Mouse (Mus musculus) kidney, embryonic 15.5 days (tissue): ENCODE measurements around the gene Mark3. TPM values are rescaled to one million over a fixed set of nuclear protein-coding genes. Genes with fewer than 3 reads are reported as not detected.

Source experiments
- ATAC-seq: fragments of 200-750 bp; cut with Nextera tagmentation; replicated peaks from 2 replicates; pipeline ENCODE4 v1.8.0; 2017; ENCODE audit warnings: moderate TSS enrichment; ENCODE audit not compliant: low FRiP score
- H3K27ac ChIP-seq: fragments of 300-500 bp; sonication (generic); 2 replicates; pipeline ENCODE4 v1.5.1; 2015; ENCODE audit warnings: mild to moderate bottlenecking, inconsistent platforms
- H3K27me3 ChIP-seq: fragments of 300-500 bp; sonication (generic); 2 replicates; pipeline ENCODE4 v1.6.1; 2015; ENCODE audit warnings: inconsistent platforms
- H3K36me3 ChIP-seq: fragments of 300-500 bp; sonication (generic); 2 replicates; pipeline ENCODE4 v1.6.1; 2015; ENCODE audit warnings: inconsistent platforms
- H3K4me1 ChIP-seq: fragments of 300-500 bp; sonication (generic); 2 replicates; pipeline ENCODE4 v1.6.1; 2015; ENCODE audit warnings: inconsistent platforms
- H3K4me2 ChIP-seq: fragments of 300-500 bp; sonication (generic); 2 replicates; pipeline ENCODE4 v1.6.1; 2015; ENCODE audit warnings: moderate library complexity, mild to moderate bottlenecking, inconsistent platforms
- H3K4me3 ChIP-seq: fragments of 300-500 bp; sonication (generic); replicated peaks from 2 replicates; pipeline ENCODE4 v1.5.1; 2015; ENCODE audit warnings: mild to moderate bottlenecking, inconsistent platforms
- H3K9ac ChIP-seq: fragments of 300-500 bp; sonication (generic); 2 replicates; pipeline ENCODE4 v1.6.1; 2015; ENCODE audit warnings: mild to moderate bottlenecking, inconsistent platforms
- H3K9me3 ChIP-seq: fragments of 300-500 bp; sonication (generic); replicated peaks from 2 replicates; pipeline ENCODE4 v1.6.1; 2016; ENCODE audit warnings: inconsistent platforms
- WGBS: fragments of 180-500 bp; shearing (Covaris S2); methylation state at CpG from one replicate; pipeline ENCODE4 v1.1.7; 2015; ENCODE audit warnings: mixed read lengths; 5-methylcytosine and 5-hydroxymethylcytosine counted together
- polyA plus RNA-seq: library from polyadenylated mRNA; unstranded; fragments of >200 nt; fragmentation: Nextera tagmentation; extraction: Ambion mirVana; gene quantifications from 2 replicates; pipeline ENCODE4 v1.2.1, GENCODE M21; 2015

Gene Mark3
- polyA plus RNA-seq, 1 experiment from 2014 or later, result 50.3 TPM

GRCm38 (mm10) chr12:111681305-111681704, 107.0 kb downstream of the Mark3 start:
- Histone ChIP-seq H3K9ac (no peak overlapping the region), H3K27me3 (no peaks in the 10 kb centered on the region), H3K4me1 (peaks cover 22% of the 10 kb centered on the region), H3K27ac (no peak overlapping the region), H3K9me3 (no peaks in the 10 kb centered on the region), H3K4me2 (no peak overlapping the region), H3K36me3 (peaks cover 39% of the 10 kb centered on the region), H3K4me3 (no peak overlapping the region)
- WGBS, result 81% methylated on average over 8 of the region's 8 CpGs
- ATAC-seq, result no peak

DNA sequence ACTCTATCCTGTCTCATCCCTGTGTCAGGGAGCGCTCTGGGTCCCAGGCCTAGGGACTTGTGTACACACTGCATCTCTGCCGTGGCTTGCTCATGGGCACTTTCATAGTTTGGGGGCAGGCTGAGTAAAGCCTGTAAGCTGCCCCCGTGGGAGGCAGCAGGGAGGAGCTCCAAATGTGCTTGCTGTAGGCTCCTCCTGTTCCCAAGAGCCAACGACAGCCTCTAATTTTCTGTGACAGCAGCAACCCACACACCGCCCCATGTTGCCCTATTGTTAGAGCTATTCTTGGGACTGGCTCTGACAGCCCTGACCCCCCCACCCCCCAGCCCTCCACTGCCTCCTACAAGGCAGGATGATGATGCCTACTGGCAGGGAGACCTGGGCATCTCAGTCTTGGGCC, 107.7 kb downstream of the Mark3 start:
- H3K27ac ChIP-seq, result no peak overlapping the region
- no peak overlapping the region for H3K9ac ChIP-seq
- H3K4me2 ChIP-seq, result no peak overlapping the region
- no peak for ATAC-seq
- WGBS, result 78% methylated on average over 5 of the region's 5 CpGs
- no peaks in the 10 kb centered on the region for H3K9me3 ChIP-seq
- peaks cover 39% of the 10 kb centered on the region for H3K36me3 ChIP-seq
- no peak overlapping the region for H3K4me3 ChIP-seq
- no peaks in the 10 kb centered on the region for H3K27me3 ChIP-seq
- H3K4me1 ChIP-seq, result peaks cover 20% of the 10 kb centered on the region

DNA sequence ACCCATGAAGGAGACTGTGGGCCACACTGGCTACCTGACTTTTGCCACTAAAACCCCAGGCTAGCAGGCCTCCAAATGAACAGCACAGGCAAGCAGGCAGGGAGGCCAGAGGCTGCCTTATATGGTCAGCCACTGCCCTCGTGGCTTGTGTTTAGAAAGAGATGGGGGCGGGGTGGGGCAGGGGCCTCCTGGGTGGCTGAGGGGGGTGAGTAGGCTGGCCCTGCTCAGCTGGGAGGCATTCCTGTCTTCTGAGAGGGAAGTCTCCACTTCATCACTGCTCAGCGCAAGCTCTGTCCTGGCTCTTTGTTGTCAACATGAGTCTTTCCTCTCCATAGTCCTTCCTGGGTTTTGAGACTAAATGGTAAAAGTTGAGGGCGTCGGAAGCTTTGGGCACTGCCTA, 108.5 kb downstream of the Mark3 start:
- WGBS, result 65% methylated on average over 5 of the region's 5 CpGs
- H3K9ac ChIP-seq, result no peak overlapping the region
- H3K9me3 ChIP-seq, result no peaks in the 10 kb centered on the region
- peaks cover 22% of the 10 kb centered on the region for H3K4me1 ChIP-seq
- ATAC-seq, result no peak
- H3K4me3 ChIP-seq, result no peak overlapping the region
- peaks cover 39% of the 10 kb centered on the region for H3K36me3 ChIP-seq
- H3K27me3 ChIP-seq, result no peaks in the 10 kb centered on the region
- H3K4me2 ChIP-seq, result no peak overlapping the region
- no peak overlapping the region for H3K27ac ChIP-seq

GRCm38 (mm10) chr12:111686390-111686789, 112.1 kb downstream of the Mark3 start:
- H3K27ac ChIP-seq, result no peak overlapping the region
- ATAC-seq, result no peak

GRCm38 (mm10) chr12:111687350-111688068, 113.2 kb downstream of the Mark3 start:
- peaks cover 34% of the 10 kb centered on the region for H3K4me1 ChIP-seq
- H3K27me3 ChIP-seq, result no peaks in the 10 kb centered on the region
- no peak overlapping the region for H3K4me3 ChIP-seq
- WGBS, result 29% methylated on average over 14 of the region's 14 CpGs
- peaks cover 15% of the 10 kb centered on the region for H3K36me3 ChIP-seq
- peak overlapping the region; percentile 41 for H3K27ac ChIP-seq
- no peak overlapping the region for H3K4me2 ChIP-seq
- ATAC-seq, result no peak
- H3K9ac ChIP-seq, result no peak overlapping the region
- H3K9me3 ChIP-seq, result no peaks in the 10 kb centered on the region

More at GRCm38 (mm10) chr12:111686390-111686789, 112.1 kb downstream of the Mark3 start:
- no peak overlapping the region for H3K9ac ChIP-seq
- 83% methylated on average over 4 of the region's 4 CpGs for WGBS
- H3K4me3 ChIP-seq, result no peak overlapping the region
- no peaks in the 10 kb centered on the region for H3K9me3 ChIP-seq
- peaks cover 24% of the 10 kb centered on the region for H3K4me1 ChIP-seq
- H3K36me3 ChIP-seq, result peaks cover 26% of the 10 kb centered on the region
- H3K27me3 ChIP-seq, result no peaks in the 10 kb centered on the region
- H3K4me2 ChIP-seq, result no peak overlapping the region

GRCm38 (mm10) chr12:111688069-111688428, 113.7 kb downstream of the Mark3 start:
- Histone ChIP-seq H3K27ac (peak overlapping the region; percentile 41; the same call in 1 of the 2 replicates), H3K4me3 (no peak overlapping the region), H3K36me3 (peaks cover 9% of the 10 kb centered on the region; the same call in 1 of the 2 replicates), H3K27me3 (no peaks in the 10 kb centered on the region), H3K4me1 (peaks cover 40% of the 10 kb centered on the region), H3K9ac (no peak overlapping the region), H3K9me3 (no peaks in the 10 kb centered on the region), H3K4me2 (no peak overlapping the region)
- WGBS, result 30% methylated on average over 2 of the region's 2 CpGs
- no peak for ATAC-seq

- no peaks in the 10 kb centered on the region for H3K36me3 ChIP-seq
- no peak overlapping the region for H3K4me3 ChIP-seq
- H3K27me3 ChIP-seq, result no peaks in the 10 kb centered on the region
- WGBS, result 79% methylated on average over 11 of the region's 11 CpGs
- ATAC-seq, result no peak
- no peak overlapping the region for H3K9ac ChIP-seq
- no peak overlapping the region for H3K4me2 ChIP-seq
- peaks cover 53% of the 10 kb centered on the region for H3K4me1 ChIP-seq
- no peaks in the 10 kb centered on the region for H3K9me3 ChIP-seq
- H3K27ac ChIP-seq, result no peak overlapping the region
These were observed 115.1 kb downstream of the Mark3 start for GRCm38 (mm10) chr12:111689426-111689825.

GRCm38 (mm10) chr12:111691346-111691872, 117.1 kb downstream of the Mark3 start:
- Histone ChIP-seq H3K9ac (no peak overlapping the region), H3K4me1 (peaks cover 64% of the 10 kb centered on the region), H3K4me3 (no peak overlapping the region), H3K27ac (peak overlapping the region; percentile 34), H3K36me3 (no peaks in the 10 kb centered on the region), H3K27me3 (no peaks in the 10 kb centered on the region), H3K4me2 (no peak overlapping the region), H3K9me3 (no peaks in the 10 kb centered on the region)
- WGBS, result 15% methylated on average over 5 of the region's 5 CpGs
- ATAC-seq, result no peak

GRCm38 (mm10) chr12:111692899-111693298, 118.6 kb downstream of the Mark3 start:
- Histone ChIP-seq H3K4me2 (no peak overlapping the region), H3K27ac (peak overlapping the region; percentile 71), H3K27me3 (no peaks in the 10 kb centered on the region), H3K4me1 (peaks cover 55% of the 10 kb centered on the region), H3K36me3 (no peaks in the 10 kb centered on the region), H3K4me3 (no peak overlapping the region), H3K9me3 (no peaks in the 10 kb centered on the region), H3K9ac (no peak overlapping the region)
- 76% methylated on average over 5 of the region's 5 CpGs for WGBS
- ATAC-seq, result no peak

DNA sequence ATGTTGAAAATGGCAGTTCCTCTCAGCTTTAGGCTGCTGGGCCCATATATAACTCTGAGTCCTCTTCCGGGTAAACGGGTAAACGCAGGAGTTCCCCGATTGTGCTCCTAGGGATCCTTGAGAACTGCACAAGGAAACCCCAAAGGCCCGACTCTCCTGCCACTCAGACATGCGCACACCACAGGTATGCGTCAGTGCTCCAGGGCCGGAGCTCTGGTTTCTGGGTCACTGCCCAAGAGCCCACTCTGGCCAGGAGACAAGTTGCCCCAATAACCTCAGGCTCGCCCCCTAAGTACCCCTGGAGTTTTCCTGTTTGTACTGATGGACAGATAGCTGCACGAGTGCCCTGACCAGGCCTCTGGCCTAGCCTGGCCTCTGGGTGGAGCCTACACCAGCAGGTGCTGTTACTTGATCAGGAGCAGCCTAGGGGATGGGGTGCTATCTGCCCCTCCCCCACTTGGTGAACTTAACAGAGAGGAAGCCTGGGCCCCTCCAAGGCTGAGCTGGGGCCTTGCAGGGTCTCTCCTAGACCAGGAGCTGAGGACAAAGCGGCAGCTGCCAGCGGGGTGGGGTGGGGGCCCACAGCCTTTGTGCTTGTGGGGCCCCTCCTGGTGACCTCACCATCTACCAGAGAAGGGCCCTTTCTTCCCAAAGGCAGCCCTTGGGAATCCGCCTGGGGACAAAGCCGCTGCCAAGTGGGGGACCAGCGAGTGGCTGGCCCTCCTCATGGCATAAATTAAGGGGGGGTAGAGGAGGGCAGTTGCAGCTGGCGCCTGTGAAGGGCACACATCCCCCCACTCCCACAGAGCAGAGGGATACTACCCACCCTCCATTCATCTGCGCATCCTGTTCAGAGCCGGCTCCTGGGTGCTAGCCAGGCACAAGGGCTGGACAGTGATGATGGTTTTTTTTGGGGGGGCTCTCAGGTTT, 119.3 kb downstream of the Mark3 start:
- peak overlapping the region; percentile 37 for H3K4me2 ChIP-seq
- no peaks in the 10 kb centered on the region for H3K27me3 ChIP-seq
- no peaks in the 10 kb centered on the region for H3K9me3 ChIP-seq
- H3K9ac ChIP-seq, result peak overlapping the region; percentile 21; the same call in 1 of the 2 replicates
- no peak overlapping the region for H3K4me3 ChIP-seq
- H3K36me3 ChIP-seq, result no peaks in the 10 kb centered on the region
- peaks cover 50% of the 10 kb centered on the region for H3K4me1 ChIP-seq
- WGBS, result 31% methylated on average over 18 of the region's 18 CpGs
- ATAC-seq, result peak; percentile 68
- peak overlapping the region; percentile 71 for H3K27ac ChIP-seq

- H3K27ac ChIP-seq, result peak overlapping the region; percentile 71
- peak overlapping the region; percentile 37 for H3K4me2 ChIP-seq
- 13% methylated on average over 12 of the region's 12 CpGs for WGBS
- H3K4me3 ChIP-seq, result no peak overlapping the region
- H3K4me1 ChIP-seq, result peaks cover 50% of the 10 kb centered on the region
- no peaks in the 10 kb centered on the region for H3K36me3 ChIP-seq
- H3K9me3 ChIP-seq, result no peaks in the 10 kb centered on the region
- peak overlapping the region; percentile 21; the same call in 1 of the 2 replicates for H3K9ac ChIP-seq
- peak; percentile 12; the same call in 1 of the 2 replicates for ATAC-seq
- no peaks in the 10 kb centered on the region for H3K27me3 ChIP-seq
These were observed 120.0 kb downstream of the Mark3 start for GRCm38 (mm10) chr12:111694271-111694781.
